Mouse (Mus musculus): ENCODE measurements around the gene Plekhg6.

The Plekhg6 gene

DNA sequence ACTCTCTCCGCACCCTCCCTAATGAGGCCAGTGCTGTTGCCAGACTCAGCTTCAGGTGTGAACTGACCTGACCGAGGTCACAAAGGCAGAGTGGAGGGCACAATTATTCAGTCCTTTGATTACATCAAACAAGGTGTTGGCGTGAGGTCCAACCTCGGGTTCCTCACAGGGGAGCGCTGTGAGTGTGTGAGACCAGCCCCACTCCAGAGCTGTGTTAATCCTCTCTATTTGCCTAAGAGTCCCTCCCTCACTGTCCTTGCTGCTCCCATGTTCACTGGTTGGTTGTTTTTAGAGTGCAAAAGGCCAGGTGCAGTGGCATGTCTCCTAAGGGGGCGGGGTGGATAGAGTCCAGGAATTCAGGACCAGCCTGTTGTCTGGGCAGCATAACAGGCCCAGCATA lies 5.5 kb upstream of the Plekhg6 start:
- no peak for DNase-seq (ENCODE audit: low read depth in 1 of 2, low spot score in 2 of 2)

- DNase-seq (ENCODE audit: low read depth in 1 of 2, low spot score in 2 of 2), result no peak
These were observed 4.7 kb upstream of the Plekhg6 start for GRCm38 (mm10) chr6:125385066-125385974.

DNA sequence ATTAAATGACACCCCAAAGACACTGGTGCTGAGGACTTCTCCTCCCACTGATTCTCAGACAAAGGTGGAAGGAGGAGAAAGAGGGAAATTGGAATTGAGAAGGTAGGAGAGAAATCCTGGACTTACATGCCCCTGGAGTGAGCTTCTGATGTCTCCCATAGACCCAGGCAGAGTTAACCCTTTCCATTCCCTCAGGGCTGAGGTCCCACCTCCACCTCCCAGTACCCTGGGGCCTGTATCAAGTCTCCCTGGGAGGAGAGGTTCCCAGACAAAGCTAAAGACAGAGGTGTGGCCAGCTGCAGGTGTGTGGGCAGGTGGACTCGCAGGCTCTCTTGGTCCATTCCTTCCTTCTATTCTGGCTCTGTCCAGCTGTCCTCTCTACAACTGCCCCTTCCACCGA lies 1.4 kb upstream of the Plekhg6 start:
- no peak for DNase-seq (ENCODE audit: low read depth in 1 of 2, low spot score in 2 of 2)

- DNase-seq (ENCODE audit: low read depth in 1 of 2, low spot score in 2 of 2), result no peak
These were observed 812 bp downstream of the Plekhg6 start for GRCm38 (mm10) chr6:125379781-125380180.

DNA sequence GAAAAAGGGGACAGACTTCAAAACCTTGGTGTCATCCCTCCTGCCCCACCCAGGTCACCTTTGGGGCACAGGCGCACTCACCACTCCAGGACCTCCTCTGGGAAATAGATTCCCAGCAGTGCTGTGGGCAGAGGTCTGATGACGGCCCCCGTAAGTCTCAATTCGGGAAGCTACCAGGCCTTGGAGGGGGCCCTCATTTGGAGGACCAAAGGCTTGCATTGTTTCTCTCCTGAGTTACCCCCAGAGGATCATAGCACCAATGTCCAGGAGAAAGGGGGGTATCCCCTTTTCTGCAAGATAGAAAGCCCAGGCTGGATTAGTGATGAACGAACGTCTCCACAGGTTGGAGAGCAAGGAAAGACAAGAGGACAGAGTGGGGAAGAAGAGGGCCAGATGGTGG lies 2.0 kb downstream of the Plekhg6 start:
- DNase-seq (ENCODE audit: low read depth in 1 of 2, low spot score in 2 of 2), result no peak

GRCm38 (mm10) chr6:125377582-125378451 lies 2.8 kb downstream of the Plekhg6 start:
- DNase-seq (ENCODE audit: low read depth in 1 of 2, low spot score in 2 of 2), result peak in 1 of 2 experiments; percentile 47

DNA sequence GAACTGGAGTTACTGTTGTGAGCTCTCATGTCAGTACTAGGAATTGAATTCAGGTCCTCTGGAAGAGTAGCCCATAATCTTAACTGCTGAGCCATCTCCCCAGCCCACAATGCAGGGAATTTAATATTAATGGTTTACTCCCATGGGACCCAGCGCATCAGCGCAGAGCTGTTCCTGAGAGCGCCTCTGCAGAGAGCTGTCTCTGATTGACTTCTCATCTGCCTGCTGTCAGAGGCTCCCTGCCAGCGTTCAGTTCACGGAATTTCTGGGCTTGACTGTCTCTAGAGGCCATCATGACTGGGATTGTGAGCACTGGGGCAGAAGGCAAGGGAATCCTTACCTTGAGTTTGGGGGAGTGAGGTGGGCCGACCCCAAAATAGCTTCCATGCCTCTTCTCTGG lies 3.6 kb downstream of the Plekhg6 start:
- DNase-seq (ENCODE audit: low read depth in 1 of 2, low spot score in 2 of 2), result no peak

- peak in 1 of 2 experiments; percentile 59 for DNase-seq (ENCODE audit: low read depth in 1 of 2, low spot score in 2 of 2)
These were observed 12.7 kb downstream of the Plekhg6 start for GRCm38 (mm10) chr6:125367758-125368371.

DNA sequence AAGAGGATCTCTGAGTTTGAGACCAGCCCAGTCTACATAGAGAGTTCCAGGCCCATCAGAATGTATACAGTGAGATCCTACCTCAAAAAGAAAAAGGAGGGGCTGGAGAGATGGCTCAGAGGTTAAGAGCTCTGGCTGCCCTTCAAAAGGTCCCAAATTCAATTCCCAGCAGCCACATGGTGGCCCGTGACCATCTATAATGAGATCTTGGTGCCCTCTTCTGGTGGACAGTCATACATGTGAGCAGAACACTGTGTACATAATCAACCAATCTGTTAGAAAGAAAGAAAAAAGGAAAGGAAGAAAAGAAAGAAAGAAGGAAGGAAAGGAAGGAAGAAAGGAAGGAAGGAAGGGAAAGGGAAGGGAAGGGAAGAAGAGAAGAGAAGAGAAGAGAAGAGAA lies 14.5 kb downstream of the Plekhg6 start:
- DNase-seq (ENCODE audit: low read depth in 1 of 2, low spot score in 2 of 2), result no peak

DNA sequence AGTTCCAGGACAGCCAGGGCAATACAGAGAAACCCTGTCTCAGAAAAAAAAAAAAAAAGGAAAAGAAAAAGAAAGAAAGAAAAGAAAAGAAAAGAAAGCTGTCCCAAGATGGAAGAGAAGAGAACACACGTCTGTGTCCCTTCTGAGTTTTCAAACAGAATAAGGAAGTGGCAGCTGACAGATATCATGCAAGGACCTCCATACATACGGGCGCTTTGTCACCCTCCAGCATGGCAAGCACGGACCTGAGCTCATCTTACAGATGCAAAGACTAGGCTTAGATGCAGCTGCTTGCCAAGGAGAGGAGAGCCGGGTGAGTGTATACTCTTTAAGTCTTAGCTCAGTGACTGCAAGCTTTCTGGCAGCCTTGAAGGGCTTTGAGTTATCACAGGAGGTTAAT lies 15.1 kb downstream of the Plekhg6 start:
- DNase-seq (ENCODE audit: low read depth in 1 of 2, low spot score in 2 of 2), result no peak

GRCm38 (mm10) chr6:125364448-125364847 lies 16.1 kb downstream of the Plekhg6 start:
- no peak for DNase-seq (ENCODE audit: low read depth in 1 of 2, low spot score in 2 of 2)

- DNase-seq (ENCODE audit: low read depth in 1 of 2, low spot score in 2 of 2), result no peak
These were observed 16.9 kb downstream of the Plekhg6 start for GRCm38 (mm10) chr6:125363451-125364242.

DNA sequence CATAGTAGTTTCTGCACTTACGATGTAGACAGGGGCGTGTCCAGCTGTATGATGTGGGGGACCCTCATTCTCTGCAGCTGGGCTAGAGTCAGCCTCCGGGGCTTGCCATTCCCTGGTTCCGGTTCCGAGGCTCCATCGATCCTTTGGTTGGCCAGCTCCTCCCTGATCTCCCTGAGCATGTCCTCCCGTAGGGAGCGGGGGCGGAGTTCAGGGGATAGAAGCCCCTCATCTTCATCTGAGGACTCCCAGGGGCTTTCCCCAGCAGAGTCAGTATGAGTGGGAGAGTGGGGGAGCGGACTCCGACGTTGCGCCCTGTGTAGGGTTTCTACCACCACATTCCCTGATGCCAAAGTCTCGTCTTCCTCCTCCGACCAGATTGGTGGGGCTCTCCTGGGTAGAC lies 17.6 kb downstream of the Plekhg6 start:
- DNase-seq (ENCODE audit: low read depth in 1 of 2, low spot score in 2 of 2), result no peak

GRCm38 (mm10) chr6:125361467-125362291 lies 18.9 kb downstream of the Plekhg6 start:
- DNase-seq (ENCODE audit: low read depth in 1 of 2, low spot score in 2 of 2), result no peak

DNA sequence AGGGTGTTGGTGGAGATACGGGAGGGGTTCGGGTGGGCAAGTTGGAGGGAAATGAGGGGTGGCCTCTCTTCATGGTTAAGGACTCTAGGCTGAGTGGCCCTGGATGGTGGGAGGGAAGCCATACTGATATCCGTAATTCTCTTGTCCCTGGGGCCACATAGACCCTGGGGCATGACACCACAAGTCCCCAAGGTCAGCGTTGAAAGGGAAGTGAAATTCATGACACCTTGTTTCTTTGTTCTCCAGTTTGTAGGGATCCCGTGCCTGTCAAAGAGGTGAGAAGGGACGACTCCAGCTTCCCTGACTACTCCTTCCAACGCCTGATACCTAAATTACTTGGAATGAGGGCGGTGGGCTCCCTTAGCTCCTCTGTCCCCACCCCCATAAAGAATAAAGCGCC lies 19.7 kb downstream of the Plekhg6 start:
- DNase-seq (ENCODE audit: low read depth in 1 of 2, low spot score in 2 of 2), result no peak

GRCm38 (mm10) chr6:125359999-125360398 lies 20.6 kb downstream of the Plekhg6 start:
- peak in 1 of 2 experiments; percentile 41 for DNase-seq (ENCODE audit: low read depth in 1 of 2, low spot score in 2 of 2)

DNA sequence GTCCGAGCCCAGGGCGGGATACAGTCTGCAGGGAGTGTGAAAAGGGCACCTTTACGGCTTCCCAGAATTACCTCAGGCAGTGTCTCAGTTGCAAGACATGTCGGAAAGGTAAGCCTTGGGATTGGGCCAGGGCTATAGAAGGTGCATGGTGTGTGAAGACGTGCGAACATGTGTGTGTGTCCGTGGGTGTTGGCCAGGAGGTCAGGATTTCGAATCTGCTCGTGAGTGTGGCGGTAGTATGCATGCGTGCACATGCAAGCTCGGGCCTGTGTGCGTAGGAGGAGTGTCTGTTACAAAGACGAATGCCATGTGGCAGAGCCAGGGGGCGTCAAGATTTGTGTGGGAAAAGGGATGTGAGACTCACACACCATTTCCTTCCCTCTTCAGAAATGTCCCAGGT lies 23.3 kb downstream of the Plekhg6 start:
- no peak for DNase-seq (ENCODE audit: low read depth in 1 of 2, low spot score in 2 of 2)

GRCm38 (mm10) chr6:125356264-125356663 lies 24.3 kb downstream of the Plekhg6 start:
- DNase-seq (ENCODE audit: low read depth in 1 of 2, low spot score in 2 of 2), result no peak

- no peak for DNase-seq (ENCODE audit: low read depth in 1 of 2, low spot score in 2 of 2)
These were observed 25.3 kb downstream of the Plekhg6 start for GRCm38 (mm10) chr6:125355197-125355741.
